Mouse (Mus musculus) lung, embryonic 14.5 days (tissue): ENCODE measurements at regions not wholly inside any gene's neighbourhood (a gene's known extent, or its start where the extent isn't known, plus 50 kb on each side); places are given as distances from the start of the nearest gene placed in this dataset.

Experiments
- ATAC-seq: fragments of 200-750 bp; cut with Nextera tagmentation; 2 replicates; pipeline ENCODE4 v1.8.0; 2017; ENCODE audit warnings: mild to moderate bottlenecking, moderate TSS enrichment, moderate library complexity; ENCODE audit not compliant: insufficient read depth
- DNase-seq: peaks from one replicate; pipeline ENCODE4 v3.0.0-alpha.2; 2015
- H3K27ac ChIP-seq: fragments of 300-500 bp; sonication (generic); 2 replicates; pipeline ENCODE4 v1.5.1; 2014; ENCODE audit warnings: low read depth, mild to moderate bottlenecking, moderate library complexity
- H3K27me3 ChIP-seq: fragments of 300-500 bp; sonication (generic); 2 replicates; pipeline ENCODE4 v1.6.1; 2014; ENCODE audit warnings: low read length, control low read depth; ENCODE audit not compliant: insufficient read depth
- H3K36me3 ChIP-seq: fragments of 300-500 bp; sonication (generic); 2 replicates; pipeline ENCODE4 v1.6.1; 2014; ENCODE audit warnings: control low read depth; ENCODE audit not compliant: insufficient read depth
- H3K4me1 ChIP-seq: fragments of 300-500 bp; sonication (generic); 2 replicates; pipeline ENCODE4 v1.6.1; 2014; ENCODE audit warnings: antibody characterized with exemption, control low read depth; ENCODE audit not compliant: insufficient read depth
- H3K4me2 ChIP-seq: fragments of 300-500 bp; sonication (generic); 2 replicates; pipeline ENCODE4 v1.6.1; 2014; ENCODE audit warnings: mild to moderate bottlenecking
- H3K4me3 ChIP-seq: fragments of 300-500 bp; sonication (generic); 2 replicates; pipeline ENCODE4 v1.5.1; 2014; ENCODE audit warnings: low read depth, low read length
- H3K9ac ChIP-seq: fragments of 300-500 bp; sonication (generic); 2 replicates; pipeline ENCODE4 v1.6.1; 2014
- H3K9me3 ChIP-seq: fragments of 300-500 bp; sonication (generic); 2 replicates; pipeline ENCODE4 v1.6.1; 2016; ENCODE audit warnings: low read depth, low read length, control low read depth
- CTCF ChIP-seq: IDR thresholded peaks from 2 replicates; pipeline ENCODE4 v1.5.1; 2016; ENCODE audit warnings: antibody characterized with exemption, low read depth
- WGBS: fragments of 180-500 bp; shearing (Covaris S2); extraction: QIAGEN DNeasy Blood & Tissue Kit; methylation state at CpG from one replicate; pipeline ENCODE4 v1.1.7; 2014; 5-methylcytosine and 5-hydroxymethylcytosine counted together

GRCm38 (mm10) chr15:44134213-44134612 lies 4000.0 kb downstream of the 9330182O14Rik start:
- no peak for TF ChIP-seq CTCF
- H3K4me1 ChIP-seq = no peaks in the 10 kb centered on the region
- ATAC-seq = peak; percentile 89; the same call in 1 of the 2 replicates

More at GRCm38 (mm10) chr15:44134213-44134612, 4000.0 kb downstream of the 9330182O14Rik start:
- no peak overlapping the region for H3K4me3 ChIP-seq
- no peaks in the 10 kb centered on the region for H3K9me3 ChIP-seq
- H3K4me2 ChIP-seq = no peak overlapping the region
- no peaks in the 10 kb centered on the region for H3K27me3 ChIP-seq
- no peak overlapping the region for H3K27ac ChIP-seq
- DNase-seq = peak; percentile 65
- no peaks in the 10 kb centered on the region for H3K36me3 ChIP-seq
- 51% methylated on average over 1 of the region's 1 CpGs for WGBS
- no peak overlapping the region for H3K9ac ChIP-seq
